Mouse (Mus musculus) common myeloid progenitor, adult 5-6 weeks (primary cell): ENCODE results near the gene Rcan1. TPM values are rescaled to one million over a fixed set of nuclear protein-coding genes. Genes with fewer than 3 reads are reported as not detected.
A peak's percentile ranks its signal among the peaks of the same experiment; 100 is the strongest.

Source experiments
- ATAC-seq: replicated peaks from 2 replicates; pipeline ENCODE4 v1.8.0; 2016; ENCODE audit warnings: low read depth, mild to moderate bottlenecking, moderate TSS enrichment, inconsistent platforms; ENCODE audit not compliant: poor library complexity, severe bottlenecking
- total RNA-seq: library from RNA; stranded (forward); fragments of 200-1000, 187-1606 nt; gene quantifications from 2 replicates; pipeline ENCODE4 v1.2.3, GENCODE M21; 2017

Gene Rcan1
- total RNA-seq, 1 experiment from 2014 or later: 7.6 TPM

GRCm38 (mm10) chr16:92358734-92359133 lies 111.9 kb downstream of the Rcan1 start:
- no peak for ATAC-seq

GRCm38 (mm10) chr16:92357566-92357965 lies 113.1 kb downstream of the Rcan1 start:
- no peak for ATAC-seq

GRCm38 (mm10) chr16:92357023-92357422 lies 113.6 kb downstream of the Rcan1 start:
- no peak for ATAC-seq

GRCm38 (mm10) chr16:92355982-92356381 lies 114.7 kb downstream of the Rcan1 start:
- ATAC-seq: 0 out of 2 replicates have a peak, but pooled peaks have one; percentile 23

- ATAC-seq: peak; percentile 26; the same call in 1 of the 2 replicates
Measured at GRCm38 (mm10) chr16:92355366-92355765, 115.3 kb downstream of the Rcan1 start.

- no peak for ATAC-seq
Measured at GRCm38 (mm10) chr16:92353897-92354296, 116.8 kb downstream of the Rcan1 start.

GRCm38 (mm10) chr16:92353295-92353694 lies 117.4 kb downstream of the Rcan1 start:
- no peak for ATAC-seq

GRCm38 (mm10) chr16:92348941-92349340 lies 121.7 kb downstream of the Rcan1 start:
- ATAC-seq: no peak

- ATAC-seq: no peak
Measured at GRCm38 (mm10) chr16:92346297-92346916, 124.3 kb downstream of the Rcan1 start.

GRCm38 (mm10) chr16:92345177-92345576 lies 125.5 kb downstream of the Rcan1 start:
- peak; percentile 43; the same call in 1 of the 2 replicates for ATAC-seq

Other genes starting within 250 kb of the Rcan1 start
- gene Kcne2, start 178.5 kb downstream of the Rcan1 start, total RNA-seq: not detected in 2 replicates
- gene Smim11, start 169.6 kb downstream of the Rcan1 start, total RNA-seq: 144 and 171 TPM in 2 replicates
- not detected in 2 replicates for gene Fam243, start 149.4 kb downstream of the Rcan1 start, total RNA-seq
- not detected in 2 replicates for gene Kcne1, start 111.4 kb downstream of the Rcan1 start, total RNA-seq
- not detected in 2 replicates for gene Clic6, start 14.9 kb upstream of the Rcan1 start, total RNA-seq